Mouse (Mus musculus) colon, adult 2 months (tissue): ENCODE measurements around the gene Olfml2b. TPM values are rescaled to one million over a fixed set of nuclear protein-coding genes. Genes with fewer than 3 reads are reported as not detected.

Experiments
- polyA plus RNA-seq: library from polyadenylated mRNA; depleted of rRNA; stranded (reverse); fragments of >200 nt; gene quantifications from 2 replicates; pipeline ENCODE4 v1.2.3, GENCODE M21; 2012; rRNA removed

Gene Olfml2b
- polyA plus RNA-seq: 28.9 and 29.0 TPM in 2 replicates

GRCm38 (mm10) chr1:170644255-170645205 is at the start of gene Olfml2b:
TSS of gene Olfml2b (plus strand) at chr1:170644532.

Other genes with a start within 250 kb of the Olfml2b start
- 17.2 and 23.5 TPM in 2 replicates for gene Nos1ap, start 54.7 kb upstream of the Olfml2b start, polyA plus RNA-seq
- gene Atf6, start 223.2 kb downstream of the Olfml2b start, polyA plus RNA-seq: 9.3 and 9.7 TPM in 2 replicates
- 0.74 and 1.2 TPM in 2 replicates for gene Gm26620, start 240.5 kb downstream of the Olfml2b start, polyA plus RNA-seq
- 12.0 and 13.3 TPM in 2 replicates for gene Dusp12, start 241.0 kb downstream of the Olfml2b start, polyA plus RNA-seq